In the genomic region with DNA sequence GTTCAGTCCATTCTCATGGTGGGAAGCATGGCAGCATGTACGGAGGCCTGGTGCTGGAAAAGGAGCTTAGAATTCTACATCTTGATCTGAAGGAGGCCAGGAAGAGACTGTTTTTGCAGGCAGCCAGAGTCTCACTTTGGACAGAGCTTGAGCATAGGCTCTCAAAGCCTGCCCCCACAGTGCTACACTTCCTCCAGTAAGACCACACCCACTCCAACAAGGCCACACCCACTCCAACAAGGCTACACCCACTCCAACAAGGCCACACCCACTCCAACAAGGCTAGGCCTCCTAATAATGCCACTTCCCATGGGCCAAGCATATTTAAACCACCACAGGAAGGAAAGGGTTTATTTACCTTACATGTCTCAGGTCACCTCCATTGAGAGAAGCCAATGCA, we compare ENCODE assay signal across 19 mouse cellular contexts.
A peak's percentile ranks its signal among the peaks of the same experiment; 100 is the strongest.
DNase-seq lines count a peak whose midpoint lies in the region; ATAC-seq lines count a peak whose summit lies in the region.
"Had no signal": no experiment of that assay in that cellular context is flagged by ENCODE, and none has a peak within 500 bp of the region (broad histone marks: within the 10 kb centered on the region; RNA-seq: fewer than 3 reads in every experiment).

No protein-coding gene starts in this region.

- DNase-seq in ES-CJ7 (ENCODE audit: low read depth, low spot score) = peak; percentile 19
- no peak for DNase-seq in adrenal gland, postnatal 36 days
- no peak for DNase-seq in urinary bladder, postnatal 10 days (ENCODE audit: low spot score)
- DNase-seq: cerebellum, postnatal 10 days; heart, postnatal 10 days; thymus, postnatal 25 days had no signal

- H3K36me3 ChIP-seq in intestine, embryonic 16.5 days (ENCODE audit: control insufficient read depth, insufficient read depth, low read length) = no peaks in the 10 kb centered on the region
- H3K36me3 ChIP-seq in intestine, embryonic 15.5 days = no peaks in the 10 kb centered on the region
- no peaks in the 10 kb centered on the region for H3K36me3 ChIP-seq in liver, embryonic 12.5 days
- H3K36me3 ChIP-seq: embryonic facial prominence, embryonic 12.5 days; kidney, embryonic 15.5 days; limb, embryonic 13.5 days; midbrain, embryonic 13.5 days; neural tube, embryonic 13.5 days had no signal

- no peak overlapping the region for H3K4me3 ChIP-seq in intestine, embryonic 16.5 days (ENCODE audit: low read length)
- H3K4me3 ChIP-seq in intestine, embryonic 15.5 days (replicated peaks) = no peak overlapping the region
- H3K4me3 ChIP-seq in liver, embryonic 12.5 days = no peak overlapping the region
- H3K4me3 ChIP-seq: embryonic facial prominence, embryonic 12.5 days; erythroblast, embryonic 14.5 days; kidney, embryonic 15.5 days; limb, embryonic 13.5 days; midbrain, embryonic 13.5 days; neural tube, embryonic 13.5 days had no signal

- ATAC-seq in intestine, embryonic 16.5 days = peak; percentile 36; the same call in 1 of the 2 replicates
- no peak for ATAC-seq in intestine, embryonic 15.5 days
- peak; percentile 66 for ATAC-seq in liver, embryonic 12.5 days
- 0 out of 2 replicates have a peak, but pooled peaks have one; percentile 39 for ATAC-seq in megakaryocyte progenitor cell, adult 5-6 weeks (replicated peaks; ENCODE audit: poor library complexity)
- ATAC-seq: forebrain, embryonic 14.5 days; midbrain, embryonic 13.5 days had no signal

- no peak overlapping the region for H3K9ac ChIP-seq in intestine, embryonic 16.5 days (ENCODE audit: low read depth, low read length)
- H3K9ac ChIP-seq in intestine, embryonic 15.5 days = no peak overlapping the region
- no peak overlapping the region for H3K9ac ChIP-seq in liver, embryonic 12.5 days
- H3K9ac ChIP-seq: embryonic facial prominence, embryonic 12.5 days; hindbrain, embryonic 14.5 days; kidney, embryonic 15.5 days; limb, embryonic 13.5 days; midbrain, embryonic 13.5 days; neural tube, embryonic 13.5 days had no signal

- no peak overlapping the region for H3K27ac ChIP-seq in intestine, embryonic 16.5 days (ENCODE audit: low read length)
- H3K27ac ChIP-seq in intestine, embryonic 15.5 days = no peak overlapping the region
- H3K27ac ChIP-seq in liver, embryonic 12.5 days = no peak overlapping the region
- H3K27ac ChIP-seq: embryonic facial prominence, embryonic 12.5 days; hindbrain, embryonic 14.5 days; kidney, embryonic 15.5 days; limb, embryonic 13.5 days; midbrain, embryonic 13.5 days; neural tube, embryonic 13.5 days had no signal

- WGBS in intestine, embryonic 16.5 days = 87% methylated on average over 1 of the region's 1 CpGs
- 82% methylated on average over 1 of the region's 1 CpGs for WGBS in intestine, embryonic 15.5 days
- WGBS in liver, embryonic 12.5 days (ENCODE audit: insufficient replicate concordance) = 64% methylated on average over 1 of the region's 1 CpGs

- H3K4me2 ChIP-seq in intestine, embryonic 16.5 days (ENCODE audit: low read depth, low read length) = no peak overlapping the region
- H3K4me2 ChIP-seq in intestine, embryonic 15.5 days (replicated peaks) = no peak overlapping the region
- no peak overlapping the region for H3K4me2 ChIP-seq in liver, embryonic 12.5 days
- H3K4me2 ChIP-seq: embryonic facial prominence, embryonic 12.5 days; heart, embryonic 11.5 days; hindbrain, embryonic 14.5 days; kidney, embryonic 15.5 days; limb, embryonic 13.5 days; midbrain, embryonic 13.5 days; neural tube, embryonic 13.5 days had no signal

- no peaks in the 10 kb centered on the region for H3K27me3 ChIP-seq in intestine, embryonic 16.5 days (replicated peaks; ENCODE audit: control insufficient read depth, insufficient read depth, low read length)
- no peaks in the 10 kb centered on the region for H3K27me3 ChIP-seq in intestine, embryonic 15.5 days (replicated peaks)
- no peaks in the 10 kb centered on the region for H3K27me3 ChIP-seq in liver, embryonic 12.5 days (replicated peaks)
- H3K27me3 ChIP-seq: embryonic facial prominence, embryonic 12.5 days; kidney, embryonic 15.5 days; limb, embryonic 13.5 days; midbrain, embryonic 13.5 days; neural tube, embryonic 13.5 days had no signal

- H3K4me1 ChIP-seq in intestine, embryonic 16.5 days (ENCODE audit: control insufficient read depth, insufficient read depth, low read length) = no peaks in the 10 kb centered on the region
- peaks cover 7% of the 10 kb centered on the region; the same call in 1 of the 2 replicates for H3K4me1 ChIP-seq in intestine, embryonic 15.5 days (replicated peaks)
- H3K4me1 ChIP-seq in liver, embryonic 12.5 days = peaks cover 10% of the 10 kb centered on the region; the same call in 1 of the 2 replicates

- H3K9me3 ChIP-seq in intestine, embryonic 16.5 days (ENCODE audit: control insufficient read depth, low read length) = no peaks in the 10 kb centered on the region
- H3K9me3 ChIP-seq in intestine, embryonic 15.5 days = no peaks in the 10 kb centered on the region
- H3K9me3 ChIP-seq in liver, embryonic 12.5 days (replicated peaks) = no peaks in the 10 kb centered on the region
- H3K9me3 ChIP-seq: embryonic facial prominence, embryonic 12.5 days; kidney, embryonic 15.5 days; limb, embryonic 13.5 days; midbrain, embryonic 13.5 days; neural tube, embryonic 13.5 days had no signal
